Mouse (Mus musculus) forebrain, embryonic 16.5 days (tissue): ENCODE measurements around the gene Cr2. TPM values are rescaled to one million over a fixed set of nuclear protein-coding genes. Genes with fewer than 3 reads are reported as not detected.
"Not testable (repeated sequence)": the region's sequence is repeated elsewhere in the genome, so short reads cannot be mapped to it uniquely, and the experiment has no call there.

ENCODE experiments used
- ATAC-seq: fragments of 200-750 bp; cut with Nextera tagmentation; 2 replicates; pipeline ENCODE4 v1.8.0; 2017; ENCODE audit warnings: mild to moderate bottlenecking, moderate library complexity
- H3K27ac ChIP-seq: fragments of 300-500 bp; sonication (generic); 2 replicates; pipeline ENCODE4 v1.5.1; 2014; ENCODE audit warnings: low read length, control low read depth
- H3K27me3 ChIP-seq: fragments of 300-500 bp; sonication (generic); replicated peaks from 2 replicates; pipeline ENCODE4 v1.6.1; 2014; ENCODE audit warnings: low read length; ENCODE audit not compliant: control insufficient read depth, insufficient read depth
- H3K36me3 ChIP-seq: fragments of 300-500 bp; sonication (generic); 2 replicates; pipeline ENCODE4 v1.6.1; 2014; ENCODE audit not compliant: control insufficient read depth, insufficient read depth
- H3K4me1 ChIP-seq: fragments of 300-500 bp; sonication (generic); replicated peaks from 2 replicates; pipeline ENCODE4 v1.6.1; 2014; ENCODE audit warnings: low read length; ENCODE audit not compliant: control insufficient read depth, insufficient read depth
- H3K4me2 ChIP-seq: fragments of 300-500 bp; sonication (generic); 2 replicates; pipeline ENCODE4 v1.6.1; 2014; ENCODE audit warnings: mild to moderate bottlenecking, low read length, control low read depth
- H3K4me3 ChIP-seq: fragments of 300-500 bp; sonication (generic); replicated peaks from 2 replicates; pipeline ENCODE4 v1.5.1; 2014; ENCODE audit warnings: mild to moderate bottlenecking, low read length, control low read depth
- H3K9ac ChIP-seq: fragments of 300-500 bp; sonication (generic); replicated peaks from 2 replicates; pipeline ENCODE4 v1.6.1; 2014; ENCODE audit warnings: low read depth, low read length, control low read depth
- H3K9me3 ChIP-seq: fragments of 300-500 bp; sonication (generic); 2 replicates; pipeline ENCODE4 v1.6.1; 2016; ENCODE audit warnings: low read length; ENCODE audit not compliant: control insufficient read depth
- WGBS: fragments of 180-500 bp; shearing (Covaris S2); extraction: QIAGEN DNeasy Blood & Tissue Kit; methylation state at CpG from one replicate; pipeline ENCODE4 v1.1.7; 2014; 5-methylcytosine and 5-hydroxymethylcytosine counted together
- polyA plus RNA-seq: library from polyadenylated mRNA; unstranded; fragments of >200 nt; fragmentation: Nextera tagmentation; extraction: Ambion mirVana; gene quantifications from 2 replicates; pipeline ENCODE4 v1.2.1, GENCODE M21; 2015

Gene Cr2
- polyA plus RNA-seq = 0.53 and 1.2 TPM in 2 replicates

- H3K9ac ChIP-seq = peak within 1 kb of the TSS; percentile 50
- H3K27me3 ChIP-seq = no peaks in the 10 kb centered on the region
- H3K36me3 ChIP-seq = no peaks in the 10 kb centered on the region
- 0 out of 2 replicates have a peak, but pooled peaks cover 2% of the 10 kb centered on the region for H3K4me1 ChIP-seq
- ATAC-seq = peak; percentile 100
- H3K9me3 ChIP-seq = no peaks in the 10 kb centered on the region
- peak within 1 kb of the TSS; percentile 69 for H3K4me2 ChIP-seq
- peak within 1 kb of the TSS; percentile 32 for H3K4me3 ChIP-seq
- WGBS = 7% methylated on average over 20 of the region's 20 CpGs
- H3K27ac ChIP-seq = no peak within 1 kb of the TSS
These were observed at the start of gene Cr2 for GRCm38 (mm10) chr1:195175980-195176931. Cr2 (minus strand) TSS chr1:195176716.

DNA sequence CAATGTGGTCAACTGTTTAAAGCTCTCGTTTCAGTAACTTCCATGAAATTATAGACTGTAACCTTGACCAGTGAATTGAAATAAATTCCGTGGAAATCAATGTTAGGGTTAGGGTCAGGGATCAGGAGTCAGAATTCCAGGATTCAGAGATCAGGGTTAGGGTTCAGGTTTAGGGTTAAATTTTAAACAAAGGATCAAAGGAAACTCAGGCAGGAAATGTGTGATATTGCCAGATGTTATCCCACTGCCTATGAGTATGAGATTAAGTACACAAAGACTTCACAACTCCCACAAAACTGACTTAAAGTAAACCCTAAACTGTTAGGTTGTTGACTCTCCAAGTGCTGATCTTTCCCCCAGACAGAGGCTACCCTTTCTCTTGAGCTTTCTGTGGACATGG is 45.3 kb upstream of the Cr2 start:
- Histone ChIP-seq H3K9me3 (no peaks in the 10 kb centered on the region), H3K4me2 (no peak overlapping the region), H3K27ac (no peak overlapping the region), H3K4me3 (no peak overlapping the region), H3K36me3 (no peaks in the 10 kb centered on the region), H3K4me1 (no peaks in the 10 kb centered on the region), H3K27me3 (no peaks in the 10 kb centered on the region), H3K9ac (no peak overlapping the region)
- 64% methylated on average over 2 of the region's 2 CpGs for WGBS
- no peak for ATAC-seq

- H3K4me2 ChIP-seq, H3K27ac ChIP-seq, H3K4me1 ChIP-seq, H3K9me3 ChIP-seq, H3K27me3 ChIP-seq, H3K36me3 ChIP-seq, H3K4me3 ChIP-seq, H3K9ac ChIP-seq, ATAC-seq: not testable (repeated sequence)
- 72% methylated on average over 19 of the region's 19 CpGs for WGBS
These were observed 36.3 kb upstream of the Cr2 start for GRCm38 (mm10) chr1:195212851-195213250.

GRCm38 (mm10) chr1:195184746-195185145 is 8.2 kb upstream of the Cr2 start:
- no peaks in the 10 kb centered on the region for H3K36me3 ChIP-seq
- no peak for ATAC-seq
- H3K9ac ChIP-seq = no peak overlapping the region
- H3K4me2 ChIP-seq = no peak overlapping the region
- no peak overlapping the region for H3K4me3 ChIP-seq
- no peaks in the 10 kb centered on the region for H3K9me3 ChIP-seq
- H3K27ac ChIP-seq = no peak overlapping the region
- H3K4me1 ChIP-seq = no peaks in the 10 kb centered on the region
- H3K27me3 ChIP-seq = no peaks in the 10 kb centered on the region

GRCm38 (mm10) chr1:195164996-195165755 is 11.3 kb downstream of the Cr2 start:
- H3K4me3 ChIP-seq = no peak overlapping the region
- no peaks in the 10 kb centered on the region for H3K36me3 ChIP-seq
- 83% methylated on average over 9 of the region's 9 CpGs for WGBS
- no peak for ATAC-seq
- no peak overlapping the region for H3K9ac ChIP-seq
- H3K4me2 ChIP-seq = no peak overlapping the region
- no peak overlapping the region for H3K27ac ChIP-seq
- no peaks in the 10 kb centered on the region for H3K27me3 ChIP-seq
- H3K4me1 ChIP-seq = no peaks in the 10 kb centered on the region
- H3K9me3 ChIP-seq = no peaks in the 10 kb centered on the region

- H3K9ac ChIP-seq = no peak overlapping the region
- no peaks in the 10 kb centered on the region for H3K27me3 ChIP-seq
- no peak overlapping the region for H3K27ac ChIP-seq
- H3K36me3 ChIP-seq = peaks cover 3% of the 10 kb centered on the region
- no peak for ATAC-seq
- 47% methylated on average over 3 of the region's 3 CpGs for WGBS
- peak overlapping the region; percentile 59; the same call in 1 of the 2 replicates for H3K4me3 ChIP-seq
- peaks cover 12% of the 10 kb centered on the region for H3K4me1 ChIP-seq
- H3K4me2 ChIP-seq = peak overlapping the region; percentile 68
- no peaks in the 10 kb centered on the region for H3K9me3 ChIP-seq
These were observed 44.4 kb downstream of the Cr2 start for GRCm38 (mm10) chr1:195132070-195132469.

GRCm38 (mm10) chr1:195131675-195132015 is 44.9 kb downstream of the Cr2 start:
- no peaks in the 10 kb centered on the region for H3K9me3 ChIP-seq
- peak overlapping the region; percentile 59 for H3K4me3 ChIP-seq
- WGBS = 26% methylated on average over 4 of the region's 4 CpGs
- H3K36me3 ChIP-seq = peaks cover 3% of the 10 kb centered on the region
- H3K4me2 ChIP-seq = peak overlapping the region; percentile 68
- H3K9ac ChIP-seq = peak overlapping the region; percentile 69
- peak overlapping the region; percentile 93 for H3K27ac ChIP-seq
- H3K27me3 ChIP-seq = no peaks in the 10 kb centered on the region
- H3K4me1 ChIP-seq = peaks cover 12% of the 10 kb centered on the region
- no peak for ATAC-seq

DNA sequence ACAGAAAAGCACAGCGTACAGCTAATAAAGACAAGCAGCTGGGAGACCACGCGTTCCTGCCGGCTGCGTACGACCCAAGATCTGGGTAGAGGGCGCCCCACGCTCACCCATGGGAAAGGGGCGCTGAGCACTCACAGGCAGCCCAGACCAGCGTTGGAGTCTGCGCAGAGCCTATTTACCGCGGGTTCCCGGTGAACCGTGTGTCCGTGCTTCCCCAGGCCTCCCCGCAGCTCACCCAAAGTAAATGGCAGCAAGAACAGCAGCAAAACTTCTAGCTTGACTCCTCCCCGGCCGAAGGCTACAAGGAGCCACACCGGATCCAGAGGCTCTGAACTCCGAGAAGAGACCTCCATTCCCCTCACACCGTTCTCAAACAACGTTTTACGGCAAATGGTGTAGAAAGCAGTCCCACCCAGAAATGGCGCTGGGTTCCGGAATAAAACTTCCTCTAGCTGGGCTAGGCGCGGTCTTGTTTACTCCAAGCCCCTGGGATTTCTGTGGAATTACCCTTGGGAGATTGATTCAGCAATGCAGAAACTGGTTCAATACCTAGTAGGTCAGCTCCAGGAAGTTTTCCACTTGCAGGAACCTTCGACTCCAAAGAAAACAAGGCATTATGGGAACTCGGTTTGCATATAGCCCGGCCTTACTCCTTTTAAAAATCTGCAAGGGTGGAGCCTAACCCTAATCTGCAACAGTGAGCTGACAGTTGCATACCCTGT is 45.4 kb downstream of the Cr2 start, which contains the start of gene Cr1l:
TSS of gene Cr1l (minus strand) at position 634 of the 722 bp plus-strand sequence.
- H3K9ac ChIP-seq = peak within 1 kb of the TSS; percentile 69
- peak; percentile 100 for ATAC-seq
- H3K27me3 ChIP-seq = no peaks in the 10 kb centered on the region
- no peaks in the 10 kb centered on the region for H3K9me3 ChIP-seq
- under 1% methylated on average over 31 of the region's 31 CpGs for WGBS
- peaks cover 12% of the 10 kb centered on the region for H3K4me1 ChIP-seq
- peaks cover 3% of the 10 kb centered on the region for H3K36me3 ChIP-seq
- H3K27ac ChIP-seq = peak within 1 kb of the TSS; percentile 93
- peak within 1 kb of the TSS; percentile 68 for H3K4me2 ChIP-seq
- H3K4me3 ChIP-seq = peak within 1 kb of the TSS; percentile 59

GRCm38 (mm10) chr1:195130479-195130878 is 46.0 kb downstream of the Cr2 start:
- Histone ChIP-seq H3K4me1 (peaks cover 12% of the 10 kb centered on the region), H3K4me3 (peak overlapping the region; percentile 59), H3K27me3 (no peaks in the 10 kb centered on the region), H3K9ac (peak overlapping the region; percentile 69), H3K27ac (peak overlapping the region; percentile 93), H3K9me3 (no peaks in the 10 kb centered on the region), H3K36me3 (peaks cover 5% of the 10 kb centered on the region), H3K4me2 (peak overlapping the region; percentile 68)
- WGBS = 14% methylated on average over 2 of the region's 2 CpGs
- peak; percentile 29 for ATAC-seq
